Mouse (Mus musculus): ENCODE measurements around the gene Ckm. TPM values are rescaled to one million over a fixed set of nuclear protein-coding genes. Genes with fewer than 3 reads are reported as not detected.
A peak's percentile ranks its signal among the peaks of the same experiment; 100 is the strongest.

Ckm gene
- polyA plus RNA-seq, 1 experiment, result 1,561 TPM

GRCm38 (mm10) chr7:19358634-19359033 lies 45.9 kb upstream of the Ckm start:
- H3K4me2 ChIP-seq (ENCODE audit: low read depth), result peak overlapping the region; percentile 98

GRCm38 (mm10) chr7:19359299-19359891 lies 45.2 kb upstream of the Ckm start, which contains the start of the genes Cd3eap and Ppp1r13l:
Cd3eap (minus strand) TSS chr7:19359483.
Ppp1r13l (plus strand) TSS chr7:19359749.
- Histone ChIP-seq H3ac (ENCODE audit: control insufficient read depth, insufficient read length) (peak within 1 kb of the TSS; percentile 34), H3K4me3 (peak within 1 kb of the TSS; percentile 90), H3K4me2 (ENCODE audit: low read depth) (peak within 1 kb of the TSS; percentile 98), H3K27me3 (ENCODE audit: control insufficient read depth, insufficient read depth, insufficient read length) (no peaks in the 10 kb centered on the region), H3K79me2 (ENCODE audit: control insufficient read depth, insufficient read depth) (peaks cover 37% of the 10 kb centered on the region), H3K36me3 (ENCODE audit: control insufficient read depth, insufficient read depth) (no peaks in the 10 kb centered on the region)
- TF ChIP-seq POLR2A (IDR thresholded peaks at IDR 0.05; ENCODE audit: insufficient read length, low read depth) (peak; percentile 65), MAX (IDR thresholded peaks at IDR 0.05; ENCODE audit: low read depth) (peak; percentile 30), MYOG (IDR thresholded peaks at IDR 0.05; ENCODE audit: control insufficient read depth in 1 of 3, insufficient read depth in 1 of 3, insufficient read length in 2 of 3, low read depth in 2 of 3) (no peak), E2F4 (IDR thresholded peaks at IDR 0.05; ENCODE audit: insufficient read depth) (no peak), CEBPB (IDR thresholded peaks at IDR 0.05; ENCODE audit: insufficient read depth, poor library complexity, severe bottlenecking) (no peak), POLR2AphosphoS2 (IDR thresholded peaks at IDR 0.05; ENCODE audit: insufficient read length, low read depth) (peak; percentile 58), TCF12 (IDR thresholded peaks at IDR 0.05; ENCODE audit: insufficient read depth, poor library complexity, severe bottlenecking) (no peak), USF1 (IDR thresholded peaks at IDR 0.05; ENCODE audit: low read depth) (peak; percentile 62), SRF (IDR thresholded peaks at IDR 0.05; ENCODE audit: control insufficient read depth, insufficient read length, low read depth) (no peak), REST (IDR thresholded peaks at IDR 0.05; ENCODE audit: insufficient read depth, insufficient read length) (no peak), MYOD1 (IDR thresholded peaks at IDR 0.05; ENCODE audit: control insufficient read depth in 1 of 3, insufficient read length in 2 of 3, low read depth in 2 of 3) (no peak)

More at GRCm38 (mm10) chr7:19358634-19359033, 45.9 kb upstream of the Ckm start:
- TF ChIP-seq TCF12 (IDR thresholded peaks at IDR 0.05; ENCODE audit: insufficient read depth, poor library complexity, severe bottlenecking), result no peak
- TF ChIP-seq REST (IDR thresholded peaks at IDR 0.05; ENCODE audit: insufficient read depth, insufficient read length), result no peak
- TF ChIP-seq USF1 (IDR thresholded peaks at IDR 0.05; ENCODE audit: low read depth), result no peak
- no peak for TF ChIP-seq POLR2AphosphoS2 (IDR thresholded peaks at IDR 0.05; ENCODE audit: insufficient read length, low read depth)
- TF ChIP-seq POLR2A (IDR thresholded peaks at IDR 0.05; ENCODE audit: insufficient read length, low read depth), result no peak
- TF ChIP-seq MYOD1 (IDR thresholded peaks at IDR 0.05; ENCODE audit: control insufficient read depth in 1 of 3, insufficient read length in 2 of 3, low read depth in 2 of 3), result no peak
- no peak for TF ChIP-seq CEBPB (IDR thresholded peaks at IDR 0.05; ENCODE audit: insufficient read depth, poor library complexity, severe bottlenecking)
- no peak for TF ChIP-seq E2F4 (IDR thresholded peaks at IDR 0.05; ENCODE audit: insufficient read depth)
- no peak for TF ChIP-seq SRF (IDR thresholded peaks at IDR 0.05; ENCODE audit: control insufficient read depth, insufficient read length, low read depth)
- TF ChIP-seq MAX (IDR thresholded peaks at IDR 0.05; ENCODE audit: low read depth), result no peak
- TF ChIP-seq TCF3 (IDR thresholded peaks at IDR 0.05; ENCODE audit: insufficient read length, low read depth), result no peak
- TF ChIP-seq MYOG (IDR thresholded peaks at IDR 0.05; ENCODE audit: control insufficient read depth in 1 of 3, insufficient read depth in 1 of 3, insufficient read length in 2 of 3, low read depth in 2 of 3), result no peak
- peaks cover 34% of the 10 kb centered on the region for H3K79me2 ChIP-seq (ENCODE audit: control insufficient read depth, insufficient read depth)
- peak overlapping the region; percentile 90 for H3K4me3 ChIP-seq
- H3K27me3 ChIP-seq (ENCODE audit: control insufficient read depth, insufficient read depth, insufficient read length), result no peaks in the 10 kb centered on the region
- H3ac ChIP-seq (ENCODE audit: control insufficient read depth, insufficient read length), result peak overlapping the region; percentile 34
- no peaks in the 10 kb centered on the region for H3K36me3 ChIP-seq (ENCODE audit: control insufficient read depth, insufficient read depth)

GRCm38 (mm10) chr7:19359892-19360641 lies 44.5 kb upstream of the Ckm start:
- Histone ChIP-seq H3K27me3 (ENCODE audit: control insufficient read depth, insufficient read depth, insufficient read length) (no peaks in the 10 kb centered on the region), H3K4me3 (peak overlapping the region; percentile 90), H3K79me2 (ENCODE audit: control insufficient read depth, insufficient read depth) (peaks cover 44% of the 10 kb centered on the region), H3K4me2 (ENCODE audit: low read depth) (peak overlapping the region; percentile 98), H3ac (ENCODE audit: control insufficient read depth, insufficient read length) (peak overlapping the region; percentile 34), H3K36me3 (ENCODE audit: control insufficient read depth, insufficient read depth) (no peaks in the 10 kb centered on the region)
- TF ChIP-seq MAX (IDR thresholded peaks at IDR 0.05; ENCODE audit: low read depth) (no peak), POLR2A (IDR thresholded peaks at IDR 0.05; ENCODE audit: insufficient read length, low read depth) (peak; percentile 64), E2F4 (IDR thresholded peaks at IDR 0.05; ENCODE audit: insufficient read depth) (no peak), POLR2AphosphoS2 (IDR thresholded peaks at IDR 0.05; ENCODE audit: insufficient read length, low read depth) (no peak), CEBPB (IDR thresholded peaks at IDR 0.05; ENCODE audit: insufficient read depth, poor library complexity, severe bottlenecking) (no peak), USF1 (IDR thresholded peaks at IDR 0.05; ENCODE audit: low read depth) (no peak), MYOD1 (IDR thresholded peaks at IDR 0.05; ENCODE audit: control insufficient read depth in 1 of 3, insufficient read length in 2 of 3, low read depth in 2 of 3) (peak in 1 of 3 experiments; percentile 49), MYOG (IDR thresholded peaks at IDR 0.05; ENCODE audit: control insufficient read depth in 1 of 3, insufficient read depth in 1 of 3, insufficient read length in 2 of 3, low read depth in 2 of 3) (peak in 2 of 3 experiments; percentile 19 to 33)

- TF ChIP-seq POLR2A (IDR thresholded peaks at IDR 0.05; ENCODE audit: insufficient read length, low read depth) (peak; percentile 28), MYOD1 (IDR thresholded peaks at IDR 0.05; ENCODE audit: control insufficient read depth in 1 of 3, insufficient read length in 2 of 3, low read depth in 2 of 3) (no peak)
- Histone ChIP-seq H3K36me3 (ENCODE audit: control insufficient read depth, insufficient read depth) (no peaks in the 10 kb centered on the region), H3K79me2 (ENCODE audit: control insufficient read depth, insufficient read depth) (peaks cover 52% of the 10 kb centered on the region), H3K4me3 (peak overlapping the region; percentile 90), H3K4me2 (ENCODE audit: low read depth) (peak overlapping the region; percentile 98), H3ac (ENCODE audit: control insufficient read depth, insufficient read length) (peak overlapping the region; percentile 34), H3K27me3 (ENCODE audit: control insufficient read depth, insufficient read depth, insufficient read length) (no peaks in the 10 kb centered on the region)
These were observed 43.6 kb upstream of the Ckm start for GRCm38 (mm10) chr7:19360944-19361343.

Measured in myocyte (in vitro differentiated cells).